Mouse (Mus musculus) spleen, adult 2 months (tissue): ENCODE results near the gene Flnb. TPM values are rescaled to one million over a fixed set of nuclear protein-coding genes. Genes with fewer than 3 reads are reported as not detected.

Source experiments
- DNase-seq, 2 experiments: peaks; one replicate each; pipeline versions ENCODE4 v3.0.0 to v3.0.0-alpha.2; 2012 to 2021; ENCODE audit warnings: low spot score in 2 of 2, low read depth in 1 of 2
- H3K27ac ChIP-seq: fragments of 200-500 bp; 2 replicates; pipeline ENCODE4 v1.5.1; 2012; ENCODE audit warnings: low read length, inconsistent platforms; ENCODE audit not compliant: insufficient read depth
- H3K27me3 ChIP-seq: fragments of 200-500 bp; 2 replicates; pipeline ENCODE4 v1.6.1; 2012; ENCODE audit warnings: mild to moderate bottlenecking, moderate library complexity, low read length, inconsistent platforms; ENCODE audit not compliant: control insufficient read depth, insufficient read depth
- H3K36me3 ChIP-seq: fragments of 200-500 bp; 2 replicates; pipeline ENCODE4 v1.6.1; 2012; ENCODE audit warnings: mild to moderate bottlenecking, low read length, inconsistent platforms; ENCODE audit not compliant: control insufficient read depth, insufficient read depth
- H3K4me1 ChIP-seq: fragments of 200-500 bp; 2 replicates; pipeline ENCODE4 v1.6.1; 2011; ENCODE audit warnings: inconsistent platforms; ENCODE audit not compliant: control insufficient read depth, insufficient read depth, insufficient read length
- H3K4me3 ChIP-seq: fragments of 200-500 bp; 2 replicates; pipeline ENCODE4 v1.5.1; 2011; ENCODE audit warnings: mild to moderate bottlenecking, inconsistent platforms; ENCODE audit not compliant: insufficient read depth, insufficient read length; ENCODE audit errors: extremely low read depth
- CTCF ChIP-seq: fragments of 200-500 bp; IDR thresholded peaks from 2 replicates; pipeline ENCODE4 v1.5.1; 2011; ENCODE audit warnings: mild to moderate bottlenecking, inconsistent platforms; ENCODE audit not compliant: insufficient read depth, insufficient read length, insufficient replicate concordance; ENCODE audit errors: extremely low read depth
- POLR2A ChIP-seq: fragments of 200-500 bp; IDR thresholded peaks from 2 replicates; pipeline ENCODE4 v1.6.1; 2011; ENCODE audit warnings: low read depth, low read length, inconsistent platforms
- WGBS: fragments of 180-500 bp; shearing (Covaris S2); methylation state at CpG from one replicate; pipeline ENCODE4 v1.1.7; 2018; 5-methylcytosine and 5-hydroxymethylcytosine counted together
- polyA plus RNA-seq: library from polyadenylated mRNA; depleted of rRNA; stranded (reverse); fragments of >200 nt; gene quantifications from 2 replicates; pipeline ENCODE4 v1.2.3, GENCODE M21; 2012

Flnb gene
- polyA plus RNA-seq, 1 experiment = 8.2 TPM

- Histone ChIP-seq H3K27me3 (no peaks in the 10 kb centered on the region), H3K4me1 (peaks cover 2% of the 10 kb centered on the region; the same call in 1 of the 2 replicates), H3K36me3 (no peaks in the 10 kb centered on the region), H3K27ac (no peak overlapping the region), H3K4me3 (no peak overlapping the region)
- DNase-seq = no peak
- 91% methylated on average over 1 of the region's 1 CpGs for WGBS
- TF ChIP-seq POLR2A = no peak
- TF ChIP-seq CTCF = no peak
These were observed 163.5 kb downstream of the Flnb start for GRCm38 (mm10) chr14:7981226-7981625.

- peak overlapping the region; percentile 18; the same call in 1 of the 2 replicates for H3K27ac ChIP-seq
- TF ChIP-seq POLR2A (no peak), CTCF (no peak)
- WGBS = 47% methylated on average over 6 of the region's 6 CpGs
- no peaks in the 10 kb centered on the region for H3K36me3 ChIP-seq
- DNase-seq = no peak
- no peak overlapping the region for H3K4me3 ChIP-seq
- peaks cover 24% of the 10 kb centered on the region for H3K4me1 ChIP-seq
- H3K27me3 ChIP-seq = no peaks in the 10 kb centered on the region
These were observed 169.2 kb downstream of the Flnb start for GRCm38 (mm10) chr14:7986913-7987312.

- TF ChIP-seq CTCF = no peak
- no peak for TF ChIP-seq POLR2A
- no peak for DNase-seq
- H3K27ac ChIP-seq = peak overlapping the region; percentile 36; the same call in 1 of the 2 replicates
- no peaks in the 10 kb centered on the region for H3K27me3 ChIP-seq
- WGBS = 64% methylated on average over 1 of the region's 1 CpGs
- no peaks in the 10 kb centered on the region for H3K36me3 ChIP-seq
- H3K4me3 ChIP-seq = no peak overlapping the region
- H3K4me1 ChIP-seq = peaks cover 38% of the 10 kb centered on the region
These were observed 171.6 kb downstream of the Flnb start for GRCm38 (mm10) chr14:7989371-7989770.

- 40% methylated on average over 3 of the region's 3 CpGs for WGBS
- TF ChIP-seq CTCF (no peak), POLR2A (no peak)
- Histone ChIP-seq H3K4me1 (peaks cover 42% of the 10 kb centered on the region), H3K27me3 (no peaks in the 10 kb centered on the region), H3K4me3 (no peak overlapping the region), H3K36me3 (no peaks in the 10 kb centered on the region), H3K27ac (peak overlapping the region; percentile 34; the same call in 1 of the 2 replicates)
- no peak for DNase-seq
These were observed 172.2 kb downstream of the Flnb start for GRCm38 (mm10) chr14:7989961-7990360.

- H3K36me3 ChIP-seq = no peaks in the 10 kb centered on the region
- 62% methylated on average over 5 of the region's 5 CpGs for WGBS
- DNase-seq = no peak
- no peak for TF ChIP-seq CTCF
- no peak for TF ChIP-seq POLR2A
- peak overlapping the region; percentile 62 for H3K27ac ChIP-seq
- H3K4me1 ChIP-seq = peaks cover 42% of the 10 kb centered on the region
- no peaks in the 10 kb centered on the region for H3K27me3 ChIP-seq
- no peak overlapping the region for H3K4me3 ChIP-seq
These were observed 173.5 kb downstream of the Flnb start for GRCm38 (mm10) chr14:7991108-7991776.

- WGBS = 73% methylated on average over 6 of the region's 6 CpGs
- H3K4me1 ChIP-seq = peaks cover 40% of the 10 kb centered on the region
- DNase-seq = no peak
- H3K36me3 ChIP-seq = no peaks in the 10 kb centered on the region
- peak overlapping the region; percentile 81 for H3K27ac ChIP-seq
- peak overlapping the region; percentile 1; the same call in 1 of the 2 replicates for H3K4me3 ChIP-seq
- TF ChIP-seq POLR2A = no peak
- no peak for TF ChIP-seq CTCF
- H3K27me3 ChIP-seq = no peaks in the 10 kb centered on the region
These were observed 174.4 kb downstream of the Flnb start for GRCm38 (mm10) chr14:7992158-7992557.

- DNase-seq = peak; percentile 65 to 70
- TF ChIP-seq CTCF = peak; percentile 59; the same call in 1 of the 2 replicates
- TF ChIP-seq POLR2A = no peak
- H3K4me3 ChIP-seq = peak within 1 kb of the TSS; percentile 25
- 31% methylated on average over 8 of the region's 8 CpGs for WGBS
- peak within 1 kb of the TSS; percentile 56 for H3K27ac ChIP-seq
- no peaks in the 10 kb centered on the region for H3K27me3 ChIP-seq
- no peaks in the 10 kb centered on the region for H3K36me3 ChIP-seq
- H3K4me1 ChIP-seq = peaks cover 38% of the 10 kb centered on the region
These were observed 176.6 kb downstream of the Flnb start, which contains the start of gene Dnase1l3 for GRCm38 (mm10) chr14:7994271-7994767. Gene Dnase1l3, minus strand, starts transcription at chr14:7994573.
